Comparison of ENCODE assay signal across 20 mouse cellular contexts in genomic region chr1:143770444-143771109, GRCm38 (mm10). TPM values are rescaled to one million over a fixed set of nuclear protein-coding genes. Genes with fewer than 3 reads are reported as not detected.
DNase-seq lines count a peak whose midpoint lies in the region; ATAC-seq and TF ChIP-seq lines count a peak whose summit lies in the region.
"Had no signal": no experiment of that assay in that cellular context is flagged by ENCODE, and none has a peak within 500 bp of the region (broad histone marks: within the 10 kb centered on the region; RNA-seq: fewer than 3 reads in every experiment).

No protein-coding gene starts in this region.

- peaks cover 34% of the 10 kb centered on the region for H3K36me3 ChIP-seq in forebrain, embryonic 15.5 days
- H3K36me3 ChIP-seq in forebrain, embryonic 16.5 days (ENCODE audit: control insufficient read depth, insufficient read depth), result peaks cover 13% of the 10 kb centered on the region
- H3K36me3 ChIP-seq: liver, embryonic 15.5 days had no signal

- H3K4me3 ChIP-seq in forebrain, embryonic 15.5 days, result no peak overlapping the region
- H3K4me3 ChIP-seq in forebrain, embryonic 16.5 days (replicated peaks; ENCODE audit: low read length), result no peak overlapping the region
- H3K4me3 ChIP-seq: embryonic facial prominence, embryonic 15.5 days; limb, embryonic 10.5 days; liver, embryonic 15.5 days; midbrain, embryonic 13.5 days; neural tube, embryonic 13.5 days had no signal

- no peak overlapping the region for H3K9ac ChIP-seq in forebrain, embryonic 15.5 days (replicated peaks)
- H3K9ac ChIP-seq in forebrain, embryonic 16.5 days (replicated peaks; ENCODE audit: low read depth, low read length), result no peak overlapping the region
- H3K9ac ChIP-seq: embryonic facial prominence, embryonic 15.5 days; liver, embryonic 15.5 days; midbrain, embryonic 13.5 days; neural tube, embryonic 13.5 days had no signal

- DNase-seq in brain, embryonic 14.5 days (ENCODE audit: low read depth), result peak; percentile 19
- peak; percentile 24 for DNase-seq in kidney, postnatal 14 days
- peak; percentile 17 for DNase-seq in lung, postnatal 14 days
- DNase-seq in right cerebral cortex, postnatal 14 days, result no peak
- DNase-seq: cerebellum, postnatal 14 days; heart, adult 18-20 months; heart, postnatal 14 days; right cerebral cortex, adult 18-20 months had no signal

- H3K27ac ChIP-seq in forebrain, embryonic 15.5 days (replicated peaks), result no peak overlapping the region
- no peak overlapping the region for H3K27ac ChIP-seq in forebrain, embryonic 16.5 days (ENCODE audit: low read length)
- H3K27ac ChIP-seq: embryonic facial prominence, embryonic 15.5 days; limb, embryonic 10.5 days; liver, embryonic 15.5 days; midbrain, embryonic 13.5 days; neural tube, embryonic 13.5 days had no signal

- H3K9me3 ChIP-seq in forebrain, embryonic 15.5 days, result no peaks in the 10 kb centered on the region
- no peaks in the 10 kb centered on the region for H3K9me3 ChIP-seq in forebrain, embryonic 16.5 days (ENCODE audit: control insufficient read depth, low read length)
- H3K9me3 ChIP-seq: embryonic facial prominence, embryonic 15.5 days; G1E; limb, embryonic 10.5 days; liver, embryonic 15.5 days; midbrain, embryonic 13.5 days; neural tube, embryonic 13.5 days had no signal

- H3K27me3 ChIP-seq in forebrain, embryonic 15.5 days, result no peaks in the 10 kb centered on the region
- H3K27me3 ChIP-seq in forebrain, embryonic 16.5 days (replicated peaks; ENCODE audit: control insufficient read depth, insufficient read depth, low read length), result no peaks in the 10 kb centered on the region
- H3K27me3 ChIP-seq: embryonic facial prominence, embryonic 15.5 days; midbrain, embryonic 13.5 days; neural tube, embryonic 13.5 days had no signal

- TF ChIP-seq POLR2A in brain, embryonic 14.5 days (IDR thresholded peaks at IDR 0.05; ENCODE audit: borderline replicate concordance, extremely low read depth, insufficient read depth, insufficient read length, poor library complexity, severe bottlenecking), result no peak

- 0 out of 2 replicates have a peak, but pooled peaks have one; percentile 19 for ATAC-seq in forebrain, embryonic 15.5 days (replicated peaks)
- ATAC-seq in forebrain, embryonic 16.5 days, result no peak
- ATAC-seq in granulocyte monocyte progenitor cell, adult 5-6 weeks (replicated peaks; ENCODE audit: poor library complexity, severe bottlenecking), result no peak
- no peak for ATAC-seq in monocyte, adult 5-6 weeks (replicated peaks; ENCODE audit: insufficient number of reproducible peaks, low FRiP score, low TSS enrichment, poor library complexity, severe bottlenecking)
- ATAC-seq: activated CD4-positive, CD25-positive, alpha-beta regulatory T cell, adult 4 months; inflammation-experienced regulatory T-cells, adult 6 months; midbrain, embryonic 13.5 days had no signal

- peaks cover 26% of the 10 kb centered on the region for H3K4me1 ChIP-seq in forebrain, embryonic 15.5 days
- H3K4me1 ChIP-seq in forebrain, embryonic 16.5 days (replicated peaks; ENCODE audit: control insufficient read depth, insufficient read depth, low read length), result peaks cover 16% of the 10 kb centered on the region
- H3K4me1 ChIP-seq: embryonic facial prominence, embryonic 15.5 days; liver, embryonic 15.5 days had no signal

- TF ChIP-seq CTCF in brain, embryonic 14.5 days (IDR thresholded peaks at IDR 0.05; ENCODE audit: borderline replicate concordance, extremely low read depth, insufficient read depth, insufficient read length), result no peak

- no peak overlapping the region for H3K4me2 ChIP-seq in forebrain, embryonic 15.5 days (replicated peaks)
- H3K4me2 ChIP-seq in forebrain, embryonic 16.5 days (ENCODE audit: low read length), result no peak overlapping the region
- H3K4me2 ChIP-seq: embryonic facial prominence, embryonic 15.5 days; liver, embryonic 15.5 days; midbrain, embryonic 13.5 days; neural tube, embryonic 13.5 days had no signal

- WGBS in forebrain, embryonic 15.5 days, result 48% methylated on average over 20 of the region's 20 CpGs
- WGBS in forebrain, embryonic 16.5 days, result 36% methylated on average over 20 of the region's 20 CpGs

RNA-seq across cellular contexts. Expression of gene Trove2, which starts 6.3 kb away (rescaled TPM):
- 48.1 and 53.3 TPM in 2 replicates for polyA plus RNA-seq in forebrain, embryonic 15.5 days (2015; fragmentation: Nextera tagmentation; extraction: Ambion mirVana)
- 53.1 and 63.4 TPM in 2 replicates for polyA plus RNA-seq in forebrain, embryonic 16.5 days (2015; fragmentation: Nextera tagmentation; extraction: Ambion mirVana)
- 15.1 and 18.5 TPM in 2 replicates for polyA plus RNA-seq in brain, embryonic 14.5 days (2012; rRNA removed)
- total RNA-seq in granulocyte monocyte progenitor cell, adult 5-6 weeks (2014; fragmentation: Nextera tagmentation), result 1.3 and 1.5 TPM in 2 replicates
- 1.3 and 2.1 TPM in 2 replicates for total RNA-seq in granulocyte monocyte progenitor cell, adult 5-6 weeks (2017)
- 2.1 to 9.4 TPM (median 2.2 TPM) in 3 replicates for total RNA-seq in monocyte, adult 5-6 weeks (2017)

RNA-seq across cellular contexts. Expression of gene Uchl5, which starts 6.5 kb away (rescaled TPM):
- 63.5 and 73.4 TPM in 2 replicates for polyA plus RNA-seq in forebrain, embryonic 15.5 days (2015; fragmentation: Nextera tagmentation; extraction: Ambion mirVana)
- 70.5 and 72.9 TPM in 2 replicates for polyA plus RNA-seq in forebrain, embryonic 16.5 days (2015; fragmentation: Nextera tagmentation; extraction: Ambion mirVana)
- 14.4 and 16.3 TPM in 2 replicates for polyA plus RNA-seq in brain, embryonic 14.5 days (2012; rRNA removed)
- total RNA-seq in granulocyte monocyte progenitor cell, adult 5-6 weeks (2014; fragmentation: Nextera tagmentation), result 137 and 152 TPM in 2 replicates
- 200 and 210 TPM in 2 replicates for total RNA-seq in granulocyte monocyte progenitor cell, adult 5-6 weeks (2017)
- total RNA-seq in monocyte, adult 5-6 weeks (2017), result 65.4 to 91.0 TPM (median 83.2 TPM) in 3 replicates

RNA-seq across cellular contexts. Expression of gene Glrx2, which starts 54.4 kb away (rescaled TPM):
- polyA plus RNA-seq in forebrain, embryonic 15.5 days (2015; fragmentation: Nextera tagmentation; extraction: Ambion mirVana), result 177 TPM in 2 replicates
- polyA plus RNA-seq in forebrain, embryonic 16.5 days (2015; fragmentation: Nextera tagmentation; extraction: Ambion mirVana), result 144 and 160 TPM in 2 replicates
- 66.8 and 72.1 TPM in 2 replicates for polyA plus RNA-seq in brain, embryonic 14.5 days (2012; rRNA removed)
- 73.8 and 84.6 TPM in 2 replicates for total RNA-seq in granulocyte monocyte progenitor cell, adult 5-6 weeks (2014; fragmentation: Nextera tagmentation)
- total RNA-seq in granulocyte monocyte progenitor cell, adult 5-6 weeks (2017), result 15.8 and 25.8 TPM in 2 replicates
- 11.3 to 39.8 TPM (median 23.3 TPM) in 3 replicates for total RNA-seq in monocyte, adult 5-6 weeks (2017)
